Mouse (Mus musculus): Measurements from ENCODE around the gene Fbxl17.

DNA sequence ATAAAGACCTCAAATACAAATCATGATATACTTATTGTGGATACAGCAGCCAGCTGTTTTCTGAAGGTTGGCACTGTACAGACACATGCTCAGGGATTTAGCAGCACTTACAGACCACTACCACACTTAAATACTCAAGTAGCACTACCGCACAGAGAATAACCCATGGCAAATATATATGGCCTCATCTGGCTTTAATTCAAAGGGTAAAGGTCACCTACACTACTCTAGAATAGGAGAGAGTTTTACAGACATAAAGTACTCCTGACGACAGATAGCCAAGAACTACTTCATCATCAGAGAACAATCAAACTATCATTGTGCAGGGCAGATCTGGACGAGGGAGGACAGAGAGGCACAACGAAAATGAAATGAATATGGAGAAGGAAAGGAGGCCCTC, 93.9 kb downstream of the Fbxl17 start:
- TF ChIP-seq EP300 (IDR thresholded peaks at IDR 0.05; ENCODE audit: low read depth) = no peak
- TF ChIP-seq CTCF (IDR thresholded peaks at IDR 0.05; ENCODE audit: low read depth) = no peak
